Comparison of ENCODE assay signal across 8 mouse cellular contexts in genomic region chr7:141222126-141222467, GRCm38 (mm10). TPM values are rescaled to one million over a fixed set of nuclear protein-coding genes. Genes with fewer than 3 reads are reported as not detected.
DNase-seq lines count a peak whose midpoint lies in the region; ATAC-seq and TF ChIP-seq lines count a peak whose summit lies in the region.
"Had no signal": no experiment of that assay in that cellular context is flagged by ENCODE, and none has a peak within 500 bp of the region (broad histone marks: within the 10 kb centered on the region; RNA-seq: fewer than 3 reads in every experiment).

No protein-coding gene starts in this region.

- no peak for ATAC-seq in lung, postnatal 0 days
- ATAC-seq in forebrain, embryonic 12.5 days (ENCODE audit: low FRiP score), result no peak
- no peak for ATAC-seq in limb, embryonic 13.5 days (ENCODE audit: low FRiP score, low read depth)
- no peak for ATAC-seq in stomach, embryonic 14.5 days (ENCODE audit: insufficient number of reproducible peaks, insufficient read depth, low FRiP score, low read depth)
- no peak for ATAC-seq in erythroid progenitor cell, adult 5-6 weeks (replicated peaks; ENCODE audit: low FRiP score, poor library complexity, severe bottlenecking)

- no peaks in the 10 kb centered on the region for H3K36me3 ChIP-seq in lung, postnatal 0 days (ENCODE audit: insufficient read depth, low read length)
- H3K36me3 ChIP-seq in forebrain, embryonic 12.5 days (replicated peaks), result peaks cover 25% of the 10 kb centered on the region
- peaks cover 22% of the 10 kb centered on the region for H3K36me3 ChIP-seq in limb, embryonic 13.5 days
- H3K36me3 ChIP-seq in stomach, embryonic 14.5 days (ENCODE audit: control insufficient read depth, insufficient read depth, low read length), result peaks cover 8% of the 10 kb centered on the region

- peak overlapping the region; percentile 81 for H3K27ac ChIP-seq in lung, postnatal 0 days (ENCODE audit: low read length)
- peak overlapping the region; percentile 86 for H3K27ac ChIP-seq in forebrain, embryonic 12.5 days
- peak overlapping the region; percentile 90 for H3K27ac ChIP-seq in limb, embryonic 13.5 days
- H3K27ac ChIP-seq in stomach, embryonic 14.5 days (ENCODE audit: low read length), result peak overlapping the region; percentile 85

- H3K4me2 ChIP-seq in lung, postnatal 0 days (replicated peaks; ENCODE audit: low read depth, low read length), result peak overlapping the region; percentile 85
- peak overlapping the region; percentile 85 for H3K4me2 ChIP-seq in forebrain, embryonic 12.5 days
- peak overlapping the region; percentile 92 for H3K4me2 ChIP-seq in limb, embryonic 13.5 days (replicated peaks)
- H3K4me2 ChIP-seq in stomach, embryonic 14.5 days (replicated peaks; ENCODE audit: low read depth, low read length), result peak overlapping the region; percentile 27

- TF ChIP-seq EP300 in lung, postnatal 0 days (IDR thresholded peaks at IDR 0.05), result 0 out of 2 replicates have a peak, but pooled peaks have one; percentile 24

- TF ChIP-seq CTCF in lung, postnatal 0 days (IDR thresholded peaks at IDR 0.05), result no peak

- 3% methylated on average over 8 of the region's 8 CpGs for WGBS in lung, postnatal 0 days
- whole genome bisulfite sequencing in forebrain, embryonic 12.5 days, result 11% methylated on average over 8 of the region's 8 CpGs
- 5% methylated on average over 8 of the region's 8 CpGs for WGBS in limb, embryonic 13.5 days
- WGBS in stomach, embryonic 14.5 days, result 6% methylated on average over 8 of the region's 8 CpGs

- H3K9me3 ChIP-seq in lung, postnatal 0 days (ENCODE audit: low read length), result no peaks in the 10 kb centered on the region
- no peaks in the 10 kb centered on the region for H3K9me3 ChIP-seq in forebrain, embryonic 12.5 days
- no peaks in the 10 kb centered on the region for H3K9me3 ChIP-seq in limb, embryonic 13.5 days
- H3K9me3 ChIP-seq in stomach, embryonic 14.5 days (ENCODE audit: control insufficient read depth, low read depth, low read length), result no peaks in the 10 kb centered on the region

- peak overlapping the region; percentile 20; the same call in 1 of the 2 replicates for H3K4me3 ChIP-seq in lung, postnatal 0 days (ENCODE audit: low read depth, low read length)
- H3K4me3 ChIP-seq in forebrain, embryonic 12.5 days (replicated peaks), result peak overlapping the region; percentile 46
- peak overlapping the region; percentile 64 for H3K4me3 ChIP-seq in limb, embryonic 13.5 days
- peak overlapping the region; percentile 63; the same call in 1 of the 2 replicates for H3K4me3 ChIP-seq in stomach, embryonic 14.5 days (ENCODE audit: low read depth, low read length)

- H3K4me1 ChIP-seq in lung, postnatal 0 days (ENCODE audit: insufficient read depth, low read depth, low read length), result peaks cover 21% of the 10 kb centered on the region
- peaks cover 27% of the 10 kb centered on the region for H3K4me1 ChIP-seq in forebrain, embryonic 12.5 days
- H3K4me1 ChIP-seq in limb, embryonic 13.5 days, result peaks cover 29% of the 10 kb centered on the region
- H3K4me1 ChIP-seq in stomach, embryonic 14.5 days (ENCODE audit: control insufficient read depth, insufficient read depth, low read length), result peaks cover 38% of the 10 kb centered on the region

- 0 out of 2 replicates have a peak overlapping the region, but pooled peaks have one; percentile 23 for H3K9ac ChIP-seq in lung, postnatal 0 days (replicated peaks; ENCODE audit: low read depth)
- H3K9ac ChIP-seq in forebrain, embryonic 12.5 days, result peak overlapping the region; percentile 34; the same call in 1 of the 2 replicates
- H3K9ac ChIP-seq in limb, embryonic 13.5 days, result peak overlapping the region; percentile 21; the same call in 1 of the 2 replicates
- H3K9ac ChIP-seq in stomach, embryonic 14.5 days (replicated peaks; ENCODE audit: low read depth, low read length), result no peak overlapping the region; the same call in 1 of the 2 replicates

- no peak for DNase-seq in lung, postnatal 0 days (ENCODE audit: low spot score)
- DNase-seq in lung, postnatal 4 days, result no peak
- no peak for DNase-seq in layer of hippocampus, adult 18-20 months (ENCODE audit: low spot score in 2 of 2)

- H3K27me3 ChIP-seq in lung, postnatal 0 days (replicated peaks; ENCODE audit: insufficient read depth, low read length), result no peaks in the 10 kb centered on the region
- H3K27me3 ChIP-seq in forebrain, embryonic 12.5 days, result no peaks in the 10 kb centered on the region
- no peaks in the 10 kb centered on the region for H3K27me3 ChIP-seq in limb, embryonic 13.5 days
- H3K27me3 ChIP-seq in stomach, embryonic 14.5 days (ENCODE audit: control insufficient read depth, insufficient read depth, low read length), result no peaks in the 10 kb centered on the region

RNA-seq across cellular contexts. Expression of gene Rassf7, which starts 6.4 kb away (rescaled TPM):
- polyA plus RNA-seq in lung, postnatal 0 days (2015; fragmentation: Nextera tagmentation; extraction: Ambion mirVana), result 93.6 and 98.7 TPM in 2 replicates
- polyA plus RNA-seq in forebrain, embryonic 12.5 days (2016; fragmentation: Nextera tagmentation; extraction: Ambion mirVana), result 35.4 and 38.5 TPM in 2 replicates
- polyA plus RNA-seq in limb, embryonic 13.5 days (2015; fragmentation: Nextera tagmentation; extraction: Ambion mirVana), result 32.7 and 34.0 TPM in 2 replicates
- 57.2 and 59.2 TPM in 2 replicates for polyA plus RNA-seq in stomach, embryonic 14.5 days (2014; fragmentation: Nextera tagmentation; extraction: Ambion mirVana)
- 33.1 and 33.9 TPM in 2 replicates for total RNA-seq in erythroid progenitor cell, adult 5-6 weeks (2015; ENCODE audit: low replicate concordance)
- total RNA-seq in erythroid progenitor cell, adult 5-6 weeks (2017; ENCODE audit: low replicate concordance), result 10.9 and 13.4 TPM in 2 replicates
- total RNA-seq in layer of hippocampus, adult 18-20 months (2021), result 1 to 10 TPM in 1 of 2 experiments, under 1 TPM in 1; 0.71 to 1.5 TPM

RNA-seq across cellular contexts. Expression of gene Phrf1, which starts 6.5 kb away (rescaled TPM):
- 26.6 and 32.0 TPM in 2 replicates for polyA plus RNA-seq in lung, postnatal 0 days (2015; fragmentation: Nextera tagmentation; extraction: Ambion mirVana)
- 106 and 107 TPM in 2 replicates for polyA plus RNA-seq in forebrain, embryonic 12.5 days (2016; fragmentation: Nextera tagmentation; extraction: Ambion mirVana)
- polyA plus RNA-seq in limb, embryonic 13.5 days (2015; fragmentation: Nextera tagmentation; extraction: Ambion mirVana), result 87.2 and 88.0 TPM in 2 replicates
- polyA plus RNA-seq in stomach, embryonic 14.5 days (2014; fragmentation: Nextera tagmentation; extraction: Ambion mirVana), result 69.0 and 72.1 TPM in 2 replicates
- total RNA-seq in erythroid progenitor cell, adult 5-6 weeks (2015; ENCODE audit: low replicate concordance), result 80.1 and 114 TPM in 2 replicates
- 63.5 and 90.0 TPM in 2 replicates for total RNA-seq in erythroid progenitor cell, adult 5-6 weeks (2017; ENCODE audit: low replicate concordance)
- 10 to 100 TPM; 76.9 to 78.8 TPM for total RNA-seq in layer of hippocampus, adult 18-20 months (2021)

RNA-seq across cellular contexts. Expression of gene Lmntd2, which starts 8.2 kb away (rescaled TPM):
- polyA plus RNA-seq in lung, postnatal 0 days (2015; fragmentation: Nextera tagmentation; extraction: Ambion mirVana), result 0.97 and 1.0 TPM in 2 replicates
- polyA plus RNA-seq in forebrain, embryonic 12.5 days (2016; fragmentation: Nextera tagmentation; extraction: Ambion mirVana), result 3.3 and 3.7 TPM in 2 replicates
- polyA plus RNA-seq in limb, embryonic 13.5 days (2015; fragmentation: Nextera tagmentation; extraction: Ambion mirVana), result 2.6 TPM in 2 replicates
- polyA plus RNA-seq in stomach, embryonic 14.5 days (2014; fragmentation: Nextera tagmentation; extraction: Ambion mirVana), result 1.7 and 2.3 TPM in 2 replicates
- total RNA-seq in erythroid progenitor cell, adult 5-6 weeks (2015; ENCODE audit: low replicate concordance), result 1.8 TPM in 1 of 2 replicates, not detected in the other
- 2.2 TPM in 1 of 2 replicates, not detected in the other for total RNA-seq in erythroid progenitor cell, adult 5-6 weeks (2017; ENCODE audit: low replicate concordance)
- not detected for total RNA-seq in layer of hippocampus, adult 18-20 months (2021)
- total RNA-seq: left cerebral cortex, postnatal 10 days had no signal

RNA-seq across cellular contexts. Expression of gene Lrrc56, which starts 28.1 kb away (rescaled TPM):
- polyA plus RNA-seq in lung, postnatal 0 days (2015; fragmentation: Nextera tagmentation; extraction: Ambion mirVana), result 6.8 and 7.4 TPM in 2 replicates
- 14.2 and 16.0 TPM in 2 replicates for polyA plus RNA-seq in forebrain, embryonic 12.5 days (2016; fragmentation: Nextera tagmentation; extraction: Ambion mirVana)
- polyA plus RNA-seq in limb, embryonic 13.5 days (2015; fragmentation: Nextera tagmentation; extraction: Ambion mirVana), result 11.4 and 12.9 TPM in 2 replicates
- 5.3 and 6.1 TPM in 2 replicates for polyA plus RNA-seq in stomach, embryonic 14.5 days (2014; fragmentation: Nextera tagmentation; extraction: Ambion mirVana)
- total RNA-seq in erythroid progenitor cell, adult 5-6 weeks (2015; ENCODE audit: low replicate concordance), result 8.3 and 8.8 TPM in 2 replicates
- 3.6 and 5.8 TPM in 2 replicates for total RNA-seq in erythroid progenitor cell, adult 5-6 weeks (2017; ENCODE audit: low replicate concordance)
- 1 to 10 TPM; 4.3 to 4.5 TPM for total RNA-seq in layer of hippocampus, adult 18-20 months (2021)

RNA-seq across cellular contexts. Expression of gene Hras, which starts 28.3 kb away (rescaled TPM):
- 121 and 126 TPM in 2 replicates for polyA plus RNA-seq in lung, postnatal 0 days (2015; fragmentation: Nextera tagmentation; extraction: Ambion mirVana)
- polyA plus RNA-seq in forebrain, embryonic 12.5 days (2016; fragmentation: Nextera tagmentation; extraction: Ambion mirVana), result 79.1 and 89.4 TPM in 2 replicates
- polyA plus RNA-seq in limb, embryonic 13.5 days (2015; fragmentation: Nextera tagmentation; extraction: Ambion mirVana), result 94.5 and 97.5 TPM in 2 replicates
- 79.4 and 85.5 TPM in 2 replicates for polyA plus RNA-seq in stomach, embryonic 14.5 days (2014; fragmentation: Nextera tagmentation; extraction: Ambion mirVana)
- 39.8 and 94.4 TPM in 2 replicates for total RNA-seq in erythroid progenitor cell, adult 5-6 weeks (2015; ENCODE audit: low replicate concordance)
- total RNA-seq in erythroid progenitor cell, adult 5-6 weeks (2017; ENCODE audit: low replicate concordance), result 40.5 and 47.2 TPM in 2 replicates
- total RNA-seq in layer of hippocampus, adult 18-20 months (2021), result 100 to 1,000 TPM; 201 TPM

Comparison
In these comparisons a context has a peak if more than half of its experiments do, and no peak if none do; other contexts are left out.
1. H3K4me2 ChIP-seq: peak in every context shown above with its lines; median percentile 92 in limb, embryonic 13.5 days; 85 in lung, postnatal 0 days; 85 in forebrain, embryonic 12.5 days; 27 in stomach, embryonic 14.5 days.